In genomic region chrX:95711227-95712111, GRCm38 (mm10) we compare ENCODE assay signal across 8 mouse cellular contexts. TPM values are rescaled to one million over a fixed set of nuclear protein-coding genes. Genes with fewer than 3 reads are reported as not detected.
DNase-seq lines count a peak whose midpoint lies in the region; ATAC-seq lines count a peak whose summit lies in the region.

Gene Zc3h12b, plus strand, starts transcription at chrX:95711678.

- no peaks in the 10 kb centered on the region for H3K27me3 ChIP-seq in forebrain, embryonic 11.5 days (ENCODE audit: control insufficient read depth, insufficient read depth, low read length)
- no peaks in the 10 kb centered on the region for H3K27me3 ChIP-seq in heart, embryonic 15.5 days
- H3K27me3 ChIP-seq in liver, embryonic 11.5 days (replicated peaks; ENCODE audit: control insufficient read depth, insufficient read depth, low read length), result no peaks in the 10 kb centered on the region; the same call in 1 of the 2 replicates
- no peaks in the 10 kb centered on the region for H3K27me3 ChIP-seq in stomach, embryonic 16.5 days (ENCODE audit: control insufficient read depth, insufficient read depth, low read length)

- no peaks in the 10 kb centered on the region for H3K4me1 ChIP-seq in brown adipose tissue, adult 24 weeks (ENCODE audit: control insufficient read depth, insufficient read depth, insufficient read length, low read length)
- H3K4me1 ChIP-seq in forebrain, embryonic 11.5 days (replicated peaks; ENCODE audit: control insufficient read depth, insufficient read depth, low read length), result no peaks in the 10 kb centered on the region
- H3K4me1 ChIP-seq in heart, embryonic 15.5 days (replicated peaks), result no peaks in the 10 kb centered on the region
- H3K4me1 ChIP-seq in liver, embryonic 11.5 days (replicated peaks; ENCODE audit: control insufficient read depth, insufficient read depth, low read length), result no peaks in the 10 kb centered on the region
- no peaks in the 10 kb centered on the region for H3K4me1 ChIP-seq in stomach, embryonic 16.5 days (ENCODE audit: control insufficient read depth, insufficient read depth, low read length)

- no peaks in the 10 kb centered on the region for H3K9me3 ChIP-seq in forebrain, embryonic 11.5 days (ENCODE audit: control insufficient read depth, low read length)
- no peaks in the 10 kb centered on the region for H3K9me3 ChIP-seq in heart, embryonic 15.5 days (replicated peaks)
- H3K9me3 ChIP-seq in liver, embryonic 11.5 days (ENCODE audit: control insufficient read depth, low read length), result no peaks in the 10 kb centered on the region
- no peaks in the 10 kb centered on the region for H3K9me3 ChIP-seq in stomach, embryonic 16.5 days (replicated peaks; ENCODE audit: control insufficient read depth, low read length)

- peak within 1 kb of the TSS; percentile 44 for H3K9ac ChIP-seq in forebrain, embryonic 11.5 days (ENCODE audit: low read length)
- peak within 1 kb of the TSS; percentile 55 for H3K9ac ChIP-seq in heart, embryonic 15.5 days
- H3K9ac ChIP-seq in liver, embryonic 11.5 days (ENCODE audit: low read depth, low read length), result 0 out of 2 replicates have a peak within 1 kb of the TSS, but pooled peaks have one; percentile 34
- peak within 1 kb of the TSS; percentile 71 for H3K9ac ChIP-seq in stomach, embryonic 16.5 days (ENCODE audit: low read length)

- WGBS in forebrain, embryonic 11.5 days, result 17% methylated on average over 46 of the region's 46 CpGs
- WGBS in heart, embryonic 15.5 days, result 10% methylated on average over 45 of the region's 46 CpGs
- 11% methylated on average over 38 of the region's 46 CpGs for WGBS in liver, embryonic 11.5 days
- WGBS in stomach, embryonic 16.5 days, result 16% methylated on average over 46 of the region's 46 CpGs

- peak within 1 kb of the TSS; percentile 57 for H3K4me3 ChIP-seq in brown adipose tissue, adult 24 weeks (ENCODE audit: insufficient read depth, low read depth, low read length)
- H3K4me3 ChIP-seq in forebrain, embryonic 11.5 days (ENCODE audit: low read depth, low read length), result peak within 1 kb of the TSS; percentile 38
- peak within 1 kb of the TSS; percentile 59 for H3K4me3 ChIP-seq in heart, embryonic 15.5 days
- peak within 1 kb of the TSS; percentile 45 for H3K4me3 ChIP-seq in liver, embryonic 11.5 days (ENCODE audit: low read depth, low read length)
- H3K4me3 ChIP-seq in stomach, embryonic 16.5 days (replicated peaks; ENCODE audit: low read length), result peak within 1 kb of the TSS; percentile 52

- H3K4me2 ChIP-seq in forebrain, embryonic 11.5 days (ENCODE audit: low read depth, low read length, severe bottlenecking), result peak within 1 kb of the TSS; percentile 43
- peak within 1 kb of the TSS; percentile 65 for H3K4me2 ChIP-seq in heart, embryonic 15.5 days
- peak within 1 kb of the TSS; percentile 67 for H3K4me2 ChIP-seq in liver, embryonic 11.5 days
- H3K4me2 ChIP-seq in stomach, embryonic 16.5 days (ENCODE audit: low read depth, low read length), result peak within 1 kb of the TSS; percentile 56

- peak; percentile 99 for ATAC-seq in forebrain, embryonic 11.5 days (replicated peaks; ENCODE audit: low FRiP score)
- ATAC-seq in heart, embryonic 15.5 days (replicated peaks; ENCODE audit: insufficient number of reproducible peaks, insufficient read depth, low FRiP score, low read depth), result peak; percentile 93
- ATAC-seq in liver, embryonic 11.5 days (replicated peaks; ENCODE audit: low FRiP score), result peak; percentile 93
- ATAC-seq in stomach, embryonic 16.5 days (ENCODE audit: insufficient read depth, low FRiP score), result peak; percentile 95

- no peak within 1 kb of the TSS for H3K27ac ChIP-seq in brown adipose tissue, adult 24 weeks (replicated peaks; ENCODE audit: low read depth, low read length)
- H3K27ac ChIP-seq in forebrain, embryonic 11.5 days (ENCODE audit: low read depth, low read length), result peak within 1 kb of the TSS; percentile 46; the same call in 1 of the 2 replicates
- peak within 1 kb of the TSS; percentile 65 for H3K27ac ChIP-seq in heart, embryonic 15.5 days
- H3K27ac ChIP-seq in liver, embryonic 11.5 days (ENCODE audit: low read depth, low read length), result no peak within 1 kb of the TSS
- peak within 1 kb of the TSS; percentile 41 for H3K27ac ChIP-seq in stomach, embryonic 16.5 days (ENCODE audit: low read length)

- peak; percentile 72 for DNase-seq in CD4-positive, CD25-positive, alpha-beta regulatory T cell, adult 2 months (ENCODE audit: low read depth, low spot score)
- peak; percentile 88 for DNase-seq in forebrain, embryonic 11.5 days (ENCODE audit: low spot score)
- peak; percentile 82 for DNase-seq in kidney, postnatal 10 days
- DNase-seq in liver, embryonic 11.5 days (ENCODE audit: low spot score), result peak; percentile 71
- DNase-seq in natural killer cell, adult 2 months (ENCODE audit: low spot score in 2 of 2), result peak; percentile 5 to 28

- no peaks in the 10 kb centered on the region for H3K36me3 ChIP-seq in forebrain, embryonic 11.5 days (ENCODE audit: control insufficient read depth, insufficient read depth, low read length)
- no peaks in the 10 kb centered on the region for H3K36me3 ChIP-seq in heart, embryonic 15.5 days
- H3K36me3 ChIP-seq in liver, embryonic 11.5 days (ENCODE audit: control insufficient read depth, insufficient read depth, low read length), result no peaks in the 10 kb centered on the region
- no peaks in the 10 kb centered on the region for H3K36me3 ChIP-seq in stomach, embryonic 16.5 days (ENCODE audit: control insufficient read depth, insufficient read depth, low read length)

RNA-seq across cellular contexts. Expression of gene Zc3h12b, which starts in this region (rescaled TPM):
- polyA plus RNA-seq in brown adipose tissue, adult 24 weeks (2012; ENCODE audit: insufficient read depth, insufficient read length, missing spikeins), result 0.40 and 0.42 TPM in 2 replicates
- polyA plus RNA-seq in forebrain, embryonic 11.5 days (2014; fragmentation: Nextera tagmentation; extraction: Ambion mirVana), result 3.6 and 3.7 TPM in 2 replicates
- polyA plus RNA-seq in heart, embryonic 15.5 days (2015; fragmentation: Nextera tagmentation; extraction: Ambion mirVana), result 1.0 and 1.5 TPM in 2 replicates
- 1.0 and 1.4 TPM in 2 replicates for polyA plus RNA-seq in liver, embryonic 11.5 days (2014; fragmentation: Nextera tagmentation; extraction: Ambion mirVana)
- polyA plus RNA-seq in stomach, embryonic 16.5 days (2015; fragmentation: Nextera tagmentation; extraction: Ambion mirVana), result 2.0 and 2.1 TPM in 2 replicates

Comparison
In these comparisons a context has a peak if more than half of its experiments do, and no peak if none do; other contexts are left out.
1. DNase-seq: peak in every context shown above with its lines; median percentile 88 in forebrain, embryonic 11.5 days; 82 in kidney, postnatal 10 days; 72 in CD4-positive, CD25-positive, alpha-beta regulatory T cell, adult 2 months; 71 in liver, embryonic 11.5 days; 16 in natural killer cell, adult 2 months.
2. H3K27ac ChIP-seq: peak in forebrain, embryonic 11.5 days (single experiment), heart, embryonic 15.5 days (single experiment) and stomach, embryonic 16.5 days (single experiment); none in brown adipose tissue, adult 24 weeks (single experiment) and liver, embryonic 11.5 days (single experiment).
3. Peak in every context shown above with its lines, with median percentiles within 50 percentile points of each other: H3K4me3 ChIP-seq, ATAC-seq, H3K4me2 ChIP-seq and H3K9ac ChIP-seq.